Mouse (Mus musculus) forebrain, embryonic 16.5 days (tissue): ENCODE measurements at regions not wholly inside any gene's neighbourhood (a gene's known extent, or its start where the extent isn't known, plus 50 kb on each side); places are given as distances from the start of the nearest gene placed in this dataset.

Experiments used
- ATAC-seq: fragments of 200-750 bp; cut with Nextera tagmentation; 2 replicates; pipeline ENCODE4 v1.8.0; 2017; ENCODE audit warnings: mild to moderate bottlenecking, moderate library complexity
- H3K27ac ChIP-seq: fragments of 300-500 bp; sonication (generic); 2 replicates; pipeline ENCODE4 v1.5.1; 2014; ENCODE audit warnings: low read length, control low read depth
- H3K27me3 ChIP-seq: fragments of 300-500 bp; sonication (generic); replicated peaks from 2 replicates; pipeline ENCODE4 v1.6.1; 2014; ENCODE audit warnings: low read length; ENCODE audit not compliant: control insufficient read depth, insufficient read depth
- H3K36me3 ChIP-seq: fragments of 300-500 bp; sonication (generic); 2 replicates; pipeline ENCODE4 v1.6.1; 2014; ENCODE audit not compliant: control insufficient read depth, insufficient read depth
- H3K4me1 ChIP-seq: fragments of 300-500 bp; sonication (generic); replicated peaks from 2 replicates; pipeline ENCODE4 v1.6.1; 2014; ENCODE audit warnings: low read length; ENCODE audit not compliant: control insufficient read depth, insufficient read depth
- H3K4me2 ChIP-seq: fragments of 300-500 bp; sonication (generic); 2 replicates; pipeline ENCODE4 v1.6.1; 2014; ENCODE audit warnings: mild to moderate bottlenecking, low read length, control low read depth
- H3K4me3 ChIP-seq: fragments of 300-500 bp; sonication (generic); replicated peaks from 2 replicates; pipeline ENCODE4 v1.5.1; 2014; ENCODE audit warnings: mild to moderate bottlenecking, low read length, control low read depth
- H3K9ac ChIP-seq: fragments of 300-500 bp; sonication (generic); replicated peaks from 2 replicates; pipeline ENCODE4 v1.6.1; 2014; ENCODE audit warnings: low read depth, low read length, control low read depth
- H3K9me3 ChIP-seq: fragments of 300-500 bp; sonication (generic); 2 replicates; pipeline ENCODE4 v1.6.1; 2016; ENCODE audit warnings: low read length; ENCODE audit not compliant: control insufficient read depth
- WGBS: fragments of 180-500 bp; shearing (Covaris S2); extraction: QIAGEN DNeasy Blood & Tissue Kit; methylation state at CpG from one replicate; pipeline ENCODE4 v1.1.7; 2014; 5-methylcytosine and 5-hydroxymethylcytosine counted together

DNA sequence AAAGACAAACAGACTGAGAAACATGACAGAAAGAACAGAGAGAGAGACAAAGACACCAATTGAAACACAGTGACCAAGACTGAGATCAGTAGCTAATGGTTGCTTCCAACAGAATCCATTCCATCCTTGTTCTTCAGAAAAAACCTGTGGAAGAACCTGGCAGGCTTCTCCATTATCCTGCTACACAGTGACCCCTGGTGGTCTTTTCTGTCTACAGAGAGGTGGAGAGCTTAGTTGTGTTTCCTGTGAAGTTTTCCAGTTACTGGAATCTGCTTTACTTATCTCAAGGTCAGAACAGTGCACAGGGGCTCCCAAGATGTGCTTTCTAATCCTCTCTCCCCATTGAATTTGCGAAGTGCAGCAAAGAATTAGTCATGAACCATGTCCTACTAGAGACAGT is 339.1 kb upstream of the Msl3l2 start:
- Histone ChIP-seq H3K27me3 (no peaks in the 10 kb centered on the region), H3K9ac (no peak overlapping the region), H3K9me3 (no peaks in the 10 kb centered on the region), H3K4me2 (no peak overlapping the region), H3K4me3 (no peak overlapping the region), H3K36me3 (no peaks in the 10 kb centered on the region), H3K27ac (no peak overlapping the region), H3K4me1 (no peaks in the 10 kb centered on the region)
- WGBS = 69% methylated on average over 1 of the region's 1 CpGs
- no peak for ATAC-seq

GRCm38 (mm10) chr10:55769642-55770041 is 337.1 kb upstream of the Msl3l2 start:
- WGBS = 33% methylated on average over 6 of the region's 6 CpGs
- Histone ChIP-seq H3K9me3 (no peaks in the 10 kb centered on the region), H3K36me3 (no peaks in the 10 kb centered on the region), H3K27ac (no peak overlapping the region), H3K4me3 (no peak overlapping the region), H3K4me1 (no peaks in the 10 kb centered on the region), H3K9ac (no peak overlapping the region), H3K4me2 (no peak overlapping the region), H3K27me3 (no peaks in the 10 kb centered on the region)
- ATAC-seq = peak; percentile 43; the same call in 1 of the 2 replicates

- no peak for ATAC-seq
- no peaks in the 10 kb centered on the region for H3K9me3 ChIP-seq
- H3K27me3 ChIP-seq = no peaks in the 10 kb centered on the region
- H3K27ac ChIP-seq = no peak overlapping the region
- 94% methylated on average over 2 of the region's 2 CpGs for WGBS
- H3K9ac ChIP-seq = no peak overlapping the region
- H3K4me2 ChIP-seq = no peak overlapping the region
- no peaks in the 10 kb centered on the region for H3K4me1 ChIP-seq
- no peaks in the 10 kb centered on the region for H3K36me3 ChIP-seq
- H3K4me3 ChIP-seq = no peak overlapping the region
These were observed 323.8 kb upstream of the Msl3l2 start for GRCm38 (mm10) chr10:55782674-55783469.

DNA sequence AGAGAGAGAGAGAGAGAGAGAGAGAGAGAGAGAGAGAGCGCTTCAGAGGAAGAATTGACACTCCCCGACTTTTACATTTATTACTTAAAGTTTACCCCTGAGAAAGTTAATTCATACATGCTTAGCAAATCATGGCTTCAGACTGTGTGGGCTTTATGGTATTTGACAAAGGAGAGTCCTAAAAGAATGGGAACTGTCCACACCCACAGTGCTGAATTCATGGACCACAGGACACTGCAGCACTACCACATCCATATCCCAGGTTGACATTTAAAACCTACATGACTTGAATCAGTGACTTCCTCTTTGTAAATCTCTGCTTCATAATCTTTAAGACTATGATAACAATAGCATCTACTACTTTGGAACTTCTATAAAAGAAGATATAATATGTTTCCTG is 292.8 kb upstream of the Msl3l2 start:
- no peak overlapping the region for H3K4me3 ChIP-seq
- H3K4me1 ChIP-seq = no peaks in the 10 kb centered on the region
- H3K4me2 ChIP-seq = no peak overlapping the region
- H3K27me3 ChIP-seq = no peaks in the 10 kb centered on the region
- no peak overlapping the region for H3K27ac ChIP-seq
- no peaks in the 10 kb centered on the region for H3K36me3 ChIP-seq
- H3K9ac ChIP-seq = no peak overlapping the region
- no peak for ATAC-seq
- 85% methylated on average over 2 of the region's 2 CpGs for WGBS
- H3K9me3 ChIP-seq = no peaks in the 10 kb centered on the region

- ATAC-seq = no peak
- no peak overlapping the region for H3K9ac ChIP-seq
- no peak overlapping the region for H3K27ac ChIP-seq
- no peaks in the 10 kb centered on the region for H3K4me1 ChIP-seq
- 92% methylated on average over 2 of the region's 2 CpGs for WGBS
- H3K27me3 ChIP-seq = no peaks in the 10 kb centered on the region
- no peak overlapping the region for H3K4me2 ChIP-seq
- no peaks in the 10 kb centered on the region for H3K9me3 ChIP-seq
- no peaks in the 10 kb centered on the region for H3K36me3 ChIP-seq
- no peak overlapping the region for H3K4me3 ChIP-seq
These were observed 255.4 kb upstream of the Msl3l2 start for GRCm38 (mm10) chr10:55851361-55851760.

GRCm38 (mm10) chr10:55892606-55893005 is 214.1 kb upstream of the Msl3l2 start:
- Histone ChIP-seq H3K27ac (no peak overlapping the region), H3K9me3 (no peaks in the 10 kb centered on the region), H3K36me3 (no peaks in the 10 kb centered on the region), H3K27me3 (no peaks in the 10 kb centered on the region), H3K9ac (no peak overlapping the region), H3K4me2 (no peak overlapping the region), H3K4me3 (no peak overlapping the region), H3K4me1 (no peaks in the 10 kb centered on the region)
- WGBS = 70% methylated on average over 3 of the region's 3 CpGs
- no peak for ATAC-seq

DNA sequence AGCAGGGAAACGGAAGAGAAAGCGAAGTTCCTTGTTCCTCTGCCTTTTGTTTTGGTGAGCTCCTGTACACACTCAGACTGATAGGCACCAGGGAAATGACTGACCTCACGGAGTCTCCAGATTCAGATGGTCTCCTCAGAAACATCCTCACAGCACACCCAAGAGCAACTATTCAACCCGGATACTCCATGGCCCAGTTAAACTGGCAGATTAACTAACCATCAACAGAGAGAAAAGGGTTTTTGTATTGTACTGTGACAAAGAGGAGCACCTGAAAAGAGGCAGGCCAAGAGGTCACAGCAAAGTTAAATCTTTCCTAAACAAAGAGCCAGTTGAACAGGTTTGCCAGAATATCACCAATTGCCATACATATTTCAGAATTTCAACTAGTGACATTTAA is 177.6 kb upstream of the Msl3l2 start:
- Histone ChIP-seq H3K9me3 (no peaks in the 10 kb centered on the region), H3K9ac (no peak overlapping the region), H3K36me3 (no peaks in the 10 kb centered on the region), H3K4me3 (no peak overlapping the region), H3K4me2 (no peak overlapping the region), H3K27ac (no peak overlapping the region), H3K27me3 (no peaks in the 10 kb centered on the region), H3K4me1 (no peaks in the 10 kb centered on the region; the same call in 1 of the 2 replicates)
- no peak for ATAC-seq
- WGBS = 48% methylated on average over 4 of the region's 4 CpGs

- no peak for ATAC-seq
- WGBS = 60% methylated on average over 2 of the region's 2 CpGs
- Histone ChIP-seq H3K27ac (no peak overlapping the region), H3K9me3 (no peaks in the 10 kb centered on the region), H3K4me3 (no peak overlapping the region), H3K27me3 (no peaks in the 10 kb centered on the region), H3K9ac (no peak overlapping the region), H3K4me1 (no peaks in the 10 kb centered on the region; the same call in 1 of the 2 replicates), H3K36me3 (no peaks in the 10 kb centered on the region), H3K4me2 (no peak overlapping the region)
These were observed 172.7 kb upstream of the Msl3l2 start for GRCm38 (mm10) chr10:55933993-55934392.

DNA sequence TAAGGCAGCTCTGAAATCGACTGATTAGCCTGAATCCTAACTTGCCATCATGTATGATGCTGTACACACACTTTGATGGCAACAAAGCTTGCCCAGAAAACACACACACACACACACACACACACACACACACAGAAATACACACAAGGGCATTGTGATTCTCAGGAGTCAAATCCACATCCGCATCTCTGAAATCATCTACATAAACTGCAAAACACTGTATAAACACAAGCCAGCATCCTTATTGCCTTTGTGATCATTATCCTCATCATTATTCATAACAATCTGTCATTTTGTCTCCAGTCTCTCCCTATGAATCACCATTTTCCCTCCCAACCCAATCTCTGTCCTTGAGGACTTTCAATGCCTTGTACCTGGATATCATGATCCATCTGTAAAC is 171.3 kb upstream of the Msl3l2 start:
- no peaks in the 10 kb centered on the region for H3K36me3 ChIP-seq
- peak; percentile 78 for ATAC-seq
- H3K4me3 ChIP-seq = no peak overlapping the region
- H3K9me3 ChIP-seq = no peaks in the 10 kb centered on the region
- no peak overlapping the region for H3K27ac ChIP-seq
- no peak overlapping the region for H3K9ac ChIP-seq
- no peaks in the 10 kb centered on the region for H3K27me3 ChIP-seq
- H3K4me2 ChIP-seq = no peak overlapping the region
- no peaks in the 10 kb centered on the region; the same call in 1 of the 2 replicates for H3K4me1 ChIP-seq
- WGBS = 47% methylated on average over 2 of the region's 2 CpGs
